In genomic region chr10:39162666-39163484, GRCm38 (mm10) we compare ENCODE assay signal across 10 mouse cellular contexts. TPM values are rescaled to one million over a fixed set of nuclear protein-coding genes. Genes with fewer than 3 reads are reported as not detected.
A peak's percentile ranks its signal among the peaks of the same experiment; 100 is the strongest.
DNase-seq lines count a peak whose midpoint lies in the region; ATAC-seq and TF ChIP-seq lines count a peak whose summit lies in the region.
"Had no signal": no experiment of that assay in that cellular context is flagged by ENCODE, and none has a peak within 500 bp of the region (broad histone marks: within the 10 kb centered on the region; RNA-seq: fewer than 3 reads in every experiment).

No protein-coding gene starts in this region.

- H3K9ac ChIP-seq in embryonic facial prominence, embryonic 13.5 days = no peak overlapping the region
- H3K9ac ChIP-seq in kidney, embryonic 16.5 days (replicated peaks; ENCODE audit: low read length) = peak overlapping the region; percentile 37; the same call in 1 of the 2 replicates
- H3K9ac ChIP-seq: hindbrain, embryonic 13.5 days had no signal

- no peak overlapping the region for H3K27ac ChIP-seq in kidney, adult 2 months (ENCODE audit: insufficient read depth, low read depth, low read length)
- H3K27ac ChIP-seq in embryonic facial prominence, embryonic 13.5 days = no peak overlapping the region
- H3K27ac ChIP-seq in kidney, embryonic 16.5 days (ENCODE audit: low read length) = peak overlapping the region; percentile 73
- H3K27ac ChIP-seq: hindbrain, embryonic 13.5 days; macrophage had no signal

- TF ChIP-seq CTCF in kidney, adult 2 months (conservative IDR thresholded peaks at IDR 0.05; ENCODE audit: insufficient read depth, insufficient read length, low read depth, low read length) = no peak

- no peak for TF ChIP-seq POLR2A in kidney, adult 2 months (IDR thresholded peaks at IDR 0.05; ENCODE audit: low read depth, low read length)

- DNase-seq in kidney, adult 2 months = peak; percentile 24
- no peak for DNase-seq in kidney, adult 11 months
- peak; percentile 26 to 54 for DNase-seq in lung, postnatal 4 days
- no peak for DNase-seq in T-cell, adult 2 months (ENCODE audit: low spot score)
- no peak for DNase-seq in frontal cortex, postnatal 14 days (ENCODE audit: low spot score in 2 of 2)

- H3K4me3 ChIP-seq in kidney, adult 2 months (ENCODE audit: insufficient read depth, low read depth, low read length) = no peak overlapping the region
- H3K4me3 ChIP-seq in embryonic facial prominence, embryonic 13.5 days = no peak overlapping the region
- H3K4me3 ChIP-seq in kidney, embryonic 16.5 days (ENCODE audit: low read length) = peak overlapping the region; percentile 14; the same call in 1 of the 2 replicates
- H3K4me3 ChIP-seq: hindbrain, embryonic 13.5 days had no signal

- no peaks in the 10 kb centered on the region for H3K27me3 ChIP-seq in kidney, adult 2 months (replicated peaks; ENCODE audit: control insufficient read depth, insufficient read depth, low read length)
- H3K27me3 ChIP-seq in embryonic facial prominence, embryonic 13.5 days = no peaks in the 10 kb centered on the region
- H3K27me3 ChIP-seq in kidney, embryonic 16.5 days (ENCODE audit: insufficient read depth, low read length) = no peaks in the 10 kb centered on the region
- H3K27me3 ChIP-seq: hindbrain, embryonic 13.5 days had no signal

- no peaks in the 10 kb centered on the region for H3K36me3 ChIP-seq in kidney, adult 2 months (ENCODE audit: control insufficient read depth, insufficient read depth, low read length)
- H3K36me3 ChIP-seq in embryonic facial prominence, embryonic 13.5 days = no peaks in the 10 kb centered on the region
- no peaks in the 10 kb centered on the region for H3K36me3 ChIP-seq in kidney, embryonic 16.5 days (ENCODE audit: insufficient read depth, low read length)
- H3K36me3 ChIP-seq: hindbrain, embryonic 13.5 days had no signal

- no peak for ATAC-seq in embryonic facial prominence, embryonic 13.5 days (ENCODE audit: insufficient number of reproducible peaks, insufficient read depth, low FRiP score, low TSS enrichment, low read depth)
- peak; percentile 36; the same call in 1 of the 2 replicates for ATAC-seq in kidney, embryonic 16.5 days (ENCODE audit: low FRiP score, low TSS enrichment)
- ATAC-seq in CD4-positive, CD25-positive, alpha-beta regulatory T cell, adult 4 months = no peak

- H3K9me3 ChIP-seq in embryonic facial prominence, embryonic 13.5 days = 0 out of 2 replicates have a peak, but pooled peaks cover 5% of the 10 kb centered on the region
- no peaks in the 10 kb centered on the region for H3K9me3 ChIP-seq in kidney, embryonic 16.5 days (ENCODE audit: low read length)
- H3K9me3 ChIP-seq: hindbrain, embryonic 13.5 days had no signal

- WGBS in kidney, adult 2 months = 25% methylated on average over 18 of the region's 18 CpGs
- 25% methylated on average over 18 of the region's 18 CpGs for WGBS in embryonic facial prominence, embryonic 13.5 days
- 15% methylated on average over 18 of the region's 18 CpGs for WGBS in kidney, embryonic 16.5 days

- H3K4me1 ChIP-seq in kidney, adult 2 months (ENCODE audit: control insufficient read depth, insufficient read depth, low read length) = no peaks in the 10 kb centered on the region
- H3K4me1 ChIP-seq in embryonic facial prominence, embryonic 13.5 days = peaks cover 22% of the 10 kb centered on the region
- H3K4me1 ChIP-seq in kidney, embryonic 16.5 days (ENCODE audit: insufficient read depth, low read length) = peaks cover 25% of the 10 kb centered on the region

- peak overlapping the region; percentile 14 for H3K4me2 ChIP-seq in embryonic facial prominence, embryonic 13.5 days
- H3K4me2 ChIP-seq in kidney, embryonic 16.5 days (replicated peaks; ENCODE audit: low read depth, low read length) = peak overlapping the region; percentile 46
- H3K4me2 ChIP-seq: hindbrain, embryonic 13.5 days had no signal

RNA-seq across cellular contexts. Expression of gene Ccn6, which starts 0.7 kb away (rescaled TPM):
- 0.05 and 0.16 TPM in 2 replicates for polyA plus RNA-seq in kidney, adult 2 months (2012; rRNA removed)
- polyA plus RNA-seq in embryonic facial prominence, embryonic 13.5 days (2015; fragmentation: Nextera tagmentation; extraction: Ambion mirVana) = 0.51 and 0.58 TPM in 2 replicates
- 0.36 and 0.46 TPM in 2 replicates for polyA plus RNA-seq in kidney, embryonic 16.5 days (2015; fragmentation: Nextera tagmentation; extraction: Ambion mirVana)
- polyA plus RNA-seq in CD4-positive, CD25-positive, alpha-beta regulatory T cell, adult 4 months (2017; shearing (Covaris generic)) = not detected
- polyA plus RNA-seq: macrophage had no signal

RNA-seq across cellular contexts. Expression of gene Tube1, which starts 29.1 kb away (rescaled TPM):
- 1.3 TPM in 2 replicates for polyA plus RNA-seq in kidney, adult 2 months (2012; rRNA removed)
- 19.3 and 19.6 TPM in 2 replicates for polyA plus RNA-seq in embryonic facial prominence, embryonic 13.5 days (2015; fragmentation: Nextera tagmentation; extraction: Ambion mirVana)
- polyA plus RNA-seq in kidney, embryonic 16.5 days (2015; fragmentation: Nextera tagmentation; extraction: Ambion mirVana) = 16.1 and 17.5 TPM in 2 replicates
- 1 to 10 TPM; 4.5 to 6.4 TPM for polyA plus RNA-seq in CD4-positive, CD25-positive, alpha-beta regulatory T cell, adult 4 months (2017; shearing (Covaris generic))

RNA-seq across cellular contexts. Expression of gene Fam229b, which starts 29.2 kb away (rescaled TPM):
- polyA plus RNA-seq in kidney, adult 2 months (2012; rRNA removed) = 5.4 and 7.2 TPM in 2 replicates
- 15.1 and 18.7 TPM in 2 replicates for polyA plus RNA-seq in embryonic facial prominence, embryonic 13.5 days (2015; fragmentation: Nextera tagmentation; extraction: Ambion mirVana)
- 10.5 and 13.0 TPM in 2 replicates for polyA plus RNA-seq in kidney, embryonic 16.5 days (2015; fragmentation: Nextera tagmentation; extraction: Ambion mirVana)
- 1 to 10 TPM in 1 of 2 experiments, not detected in 1; 1.0 TPM for polyA plus RNA-seq in CD4-positive, CD25-positive, alpha-beta regulatory T cell, adult 4 months (2017; shearing (Covaris generic))

Comparison
In these comparisons a context has a peak if more than half of its experiments do, and no peak if none do; other contexts are left out.
1. DNase-seq: peak in kidney, adult 2 months (single experiment) and lung, postnatal 4 days (2 of 2); none in kidney, adult 11 months (single experiment), T-cell, adult 2 months (single experiment) and frontal cortex, postnatal 14 days (0 of 2).